In genomic region chr1:191628457-191629169, GRCm38 (mm10) we compare ENCODE assay signal across 19 mouse cellular contexts. TPM values are rescaled to one million over a fixed set of nuclear protein-coding genes. Genes with fewer than 3 reads are reported as not detected.
DNase-seq lines count a peak whose midpoint lies in the region; ATAC-seq and TF ChIP-seq lines count a peak whose summit lies in the region.
"Had no signal": no experiment of that assay in that cellular context is flagged by ENCODE, and none has a peak within 500 bp of the region (broad histone marks: within the 10 kb centered on the region; RNA-seq: fewer than 3 reads in every experiment).

No protein-coding gene starts in this region.

- no peaks in the 10 kb centered on the region for H3K36me3 ChIP-seq in liver, postnatal 0 days (replicated peaks; ENCODE audit: insufficient read depth, low read length)
- no peaks in the 10 kb centered on the region for H3K36me3 ChIP-seq in liver, embryonic 12.5 days
- H3K36me3 ChIP-seq in midbrain, embryonic 10.5 days: peaks cover 5% of the 10 kb centered on the region; the same call in 1 of the 2 replicates
- H3K36me3 ChIP-seq: liver, embryonic 15.5 days had no signal

- H3K4me1 ChIP-seq in liver, postnatal 0 days (ENCODE audit: insufficient read depth): peaks cover 22% of the 10 kb centered on the region
- H3K4me1 ChIP-seq in liver, embryonic 12.5 days: 0 out of 2 replicates have a peak, but pooled peaks cover 7% of the 10 kb centered on the region
- H3K4me1 ChIP-seq in midbrain, embryonic 10.5 days: peaks cover 11% of the 10 kb centered on the region; the same call in 1 of the 2 replicates
- H3K4me1 ChIP-seq: embryonic facial prominence, embryonic 13.5 days had no signal

- 0 out of 2 replicates have a peak overlapping the region, but pooled peaks have one; percentile 48 for H3K27ac ChIP-seq in liver, postnatal 0 days (ENCODE audit: low read depth)
- no peak overlapping the region for H3K27ac ChIP-seq in liver, embryonic 12.5 days
- H3K27ac ChIP-seq in midbrain, embryonic 10.5 days (replicated peaks): no peak overlapping the region
- H3K27ac ChIP-seq: embryonic facial prominence, embryonic 13.5 days; hindbrain, embryonic 10.5 days; liver, embryonic 15.5 days had no signal

- H3K9me3 ChIP-seq in liver, postnatal 0 days (ENCODE audit: low read length): no peaks in the 10 kb centered on the region
- H3K9me3 ChIP-seq in liver, embryonic 12.5 days (replicated peaks): no peaks in the 10 kb centered on the region
- H3K9me3 ChIP-seq in midbrain, embryonic 10.5 days (replicated peaks): no peaks in the 10 kb centered on the region
- H3K9me3 ChIP-seq: embryonic facial prominence, embryonic 13.5 days; hindbrain, embryonic 10.5 days; liver, embryonic 15.5 days had no signal

- TF ChIP-seq EP300 in liver, postnatal 0 days (IDR thresholded peaks at IDR 0.05; ENCODE audit: low read depth): peak; percentile 67; the same call in 1 of the 2 replicates

- 58% methylated on average over 11 of the region's 11 CpGs for WGBS in liver, postnatal 0 days (ENCODE audit: insufficient replicate concordance)
- WGBS in liver, embryonic 12.5 days (ENCODE audit: insufficient replicate concordance): 56% methylated on average over 11 of the region's 11 CpGs
- 81% methylated on average over 11 of the region's 11 CpGs for WGBS in midbrain, embryonic 10.5 days

- H3K27me3 ChIP-seq in liver, postnatal 0 days (ENCODE audit: insufficient read depth, low read length): no peaks in the 10 kb centered on the region
- no peaks in the 10 kb centered on the region for H3K27me3 ChIP-seq in liver, embryonic 12.5 days (replicated peaks)
- no peaks in the 10 kb centered on the region for H3K27me3 ChIP-seq in midbrain, embryonic 10.5 days (ENCODE audit: low read depth, poor library complexity, severe bottlenecking)
- H3K27me3 ChIP-seq: CH12.LX; embryonic facial prominence, embryonic 13.5 days; liver, embryonic 15.5 days had no signal

- peak; percentile 84 for ATAC-seq in liver, postnatal 0 days
- no peak for ATAC-seq in liver, embryonic 12.5 days
- ATAC-seq: forebrain, embryonic 14.5 days had no signal

- no peak for TF ChIP-seq CTCF in liver, postnatal 0 days (IDR thresholded peaks at IDR 0.05; ENCODE audit: low read depth)

- H3K4me3 ChIP-seq in liver, postnatal 0 days (ENCODE audit: low read depth, low read length): no peak overlapping the region
- H3K4me3 ChIP-seq in liver, embryonic 12.5 days: no peak overlapping the region
- no peak overlapping the region for H3K4me3 ChIP-seq in midbrain, embryonic 10.5 days
- H3K4me3 ChIP-seq: embryonic facial prominence, embryonic 13.5 days; hindbrain, embryonic 10.5 days; liver, embryonic 15.5 days had no signal

- peak; percentile 82 to 90 for DNase-seq in adrenal gland, adult (ENCODE audit: inconsistent age in 2 of 2, low spot score in 1 of 2)
- DNase-seq in adrenal gland, postnatal 4 days (ENCODE audit: low spot score in 2 of 2): no peak
- DNase-seq in liver, postnatal 0 days: peak; percentile 57
- DNase-seq in adipocyte (ENCODE audit: low spot score): peak; percentile 89
- DNase-seq in adrenal gland, postnatal 36 days: peak; percentile 77 to 78
- DNase-seq in midbrain, embryonic 10.5 days (ENCODE audit: low spot score): no peak
- no peak for DNase-seq in left cerebral cortex, adult 11 months (ENCODE audit: low spot score)
- DNase-seq: cerebellum, adult 9-10 months; gastrocnemius, postnatal 36 days; kidney, adult 9 months; kidney, postnatal 25 days; lung, postnatal 10 days; right cerebral cortex, postnatal 14 days had no signal

- H3K4me2 ChIP-seq in liver, postnatal 0 days (ENCODE audit: low read depth, low read length): no peak overlapping the region
- H3K4me2 ChIP-seq in liver, embryonic 12.5 days: no peak overlapping the region
- H3K4me2 ChIP-seq: embryonic facial prominence, embryonic 13.5 days; liver, embryonic 15.5 days had no signal

- no peak overlapping the region for H3K9ac ChIP-seq in liver, postnatal 0 days (replicated peaks)
- no peak overlapping the region for H3K9ac ChIP-seq in liver, embryonic 12.5 days
- H3K9ac ChIP-seq: embryonic facial prominence, embryonic 13.5 days; liver, embryonic 15.5 days had no signal

RNA-seq across cellular contexts. Expression of gene Ints7, which starts 53.2 kb away (rescaled TPM):
- total RNA-seq in adrenal gland, postnatal 4 days (2021): 10 to 100 TPM; 53.2 to 55.8 TPM
- polyA plus RNA-seq in liver, postnatal 0 days (2015; fragmentation: Nextera tagmentation; extraction: Ambion mirVana): 9.3 and 11.0 TPM in 2 replicates
- polyA plus RNA-seq in liver, embryonic 12.5 days (2016; fragmentation: Nextera tagmentation; extraction: Ambion mirVana): 39.5 and 41.3 TPM in 2 replicates
- 10 to 100 TPM; 21.8 to 30.2 TPM for total RNA-seq in adrenal gland, postnatal 36 days (2021)
- polyA plus RNA-seq in midbrain, embryonic 10.5 days (2016; fragmentation: Nextera tagmentation; extraction: Ambion mirVana): 78.0 and 78.7 TPM in 2 replicates

RNA-seq across cellular contexts. Expression of gene Dtl, which starts 53.3 kb away (rescaled TPM):
- total RNA-seq in adrenal gland, postnatal 4 days (2021): 10 to 100 TPM; 19.8 to 21.7 TPM
- 10.7 and 11.8 TPM in 2 replicates for polyA plus RNA-seq in liver, postnatal 0 days (2015; fragmentation: Nextera tagmentation; extraction: Ambion mirVana)
- 59.6 and 60.2 TPM in 2 replicates for polyA plus RNA-seq in liver, embryonic 12.5 days (2016; fragmentation: Nextera tagmentation; extraction: Ambion mirVana)
- total RNA-seq in adrenal gland, postnatal 36 days (2021): 1 to 10 TPM; 2.1 to 2.5 TPM
- polyA plus RNA-seq in midbrain, embryonic 10.5 days (2016; fragmentation: Nextera tagmentation; extraction: Ambion mirVana): 82.8 and 87.8 TPM in 2 replicates

Comparison
In these comparisons a context has a peak if more than half of its experiments do, and no peak if none do; other contexts are left out.
1. DNase-seq: peak in adrenal gland, adult (2 of 2), liver, postnatal 0 days (single experiment), adipocyte (single experiment) and adrenal gland, postnatal 36 days (2 of 2); none in adrenal gland, postnatal 4 days (0 of 2), midbrain, embryonic 10.5 days (single experiment) and left cerebral cortex, adult 11 months (single experiment).